Mouse (Mus musculus) ES-E14 (cell line): ENCODE results near the gene Tecpr1. TPM values are rescaled to one million over a fixed set of nuclear protein-coding genes. Genes with fewer than 3 reads are reported as not detected.

Experiments
- DNase-seq: peaks from one replicate; pipeline ENCODE4 v3.0.0-alpha.2; 2013; ENCODE audit warnings: low read depth, low spot score
- H3K27ac ChIP-seq: 2 replicates; pipeline ENCODE4 v1.5.1; 2012; ENCODE audit warnings: low read depth, mild to moderate bottlenecking, low read length, moderate library complexity, mixed read lengths; ENCODE audit not compliant: poor library complexity, insufficient read depth, severe bottlenecking
- H3K36me3 ChIP-seq: 2 replicates; pipeline ENCODE4 v1.6.1; 2012; ENCODE audit warnings: mild to moderate bottlenecking, low read length, moderate library complexity, mixed read lengths; ENCODE audit not compliant: control insufficient read depth, poor library complexity, insufficient read depth, severe bottlenecking
- H3K4me1 ChIP-seq, 2 experiments: fragments of 150-350 bp in 1 of 2; sonication (generic) in 1 of 2; 2 replicates each; pipeline ENCODE4 v1.6.1; 2012; ENCODE audit warnings: low read length in 2 of 2, mild to moderate bottlenecking in 1 of 2, mixed read lengths in 1 of 2; ENCODE audit not compliant: control insufficient read depth in 2 of 2, insufficient read depth in 2 of 2, poor library complexity in 1 of 2
- H3K4me3 ChIP-seq, 2 experiments: fragments of 150-350 bp in 1 of 2; sonication (generic) in 1 of 2; 2 replicates each; pipeline ENCODE4 v1.5.1; 2012; ENCODE audit warnings: low read length in 2 of 2, low read depth in 1 of 2, mild to moderate bottlenecking in 1 of 2, mixed read lengths in 1 of 2; ENCODE audit not compliant: insufficient read depth in 1 of 2, poor library complexity in 1 of 2, severe bottlenecking in 1 of 2
- H3K9ac ChIP-seq: 2 replicates; pipeline ENCODE4 v1.6.1; 2012; ENCODE audit warnings: low read depth, mild to moderate bottlenecking, low read length, mixed read lengths; ENCODE audit not compliant: poor library complexity, insufficient read depth, severe bottlenecking
- H3K9me3 ChIP-seq: fragments of 150-350 bp; sonication (generic); 2 replicates; pipeline ENCODE4 v1.6.1; 2012; ENCODE audit warnings: low read depth, mild to moderate bottlenecking, low read length; ENCODE audit not compliant: control insufficient read depth, insufficient read depth
- CHD2 ChIP-seq: IDR thresholded peaks from 2 replicates; pipeline ENCODE4 v1.6.1; 2014; ENCODE audit warnings: mild to moderate bottlenecking, low read depth, low read length, inconsistent platforms
- HCFC1 ChIP-seq: IDR thresholded peaks from 2 replicates; pipeline ENCODE4 v1.6.1; 2012; ENCODE audit warnings: low read length, inconsistent platforms, borderline replicate concordance; ENCODE audit not compliant: insufficient read depth
- MAFK ChIP-seq: IDR thresholded peaks from 2 replicates; pipeline ENCODE4 v1.6.1; 2014; ENCODE audit warnings: mild to moderate bottlenecking, low read depth, low read length, inconsistent platforms; ENCODE audit not compliant: insufficient read depth
- ZC3H11A ChIP-seq: IDR thresholded peaks from 2 replicates; pipeline ENCODE4 v1.6.1; 2012; ENCODE audit warnings: low read depth, mild to moderate bottlenecking, inconsistent platforms, low read length, borderline replicate concordance
- ZNF384 ChIP-seq: IDR thresholded peaks from 2 replicates; pipeline ENCODE4 v1.6.1; 2012; ENCODE audit warnings: low read depth, low read length, inconsistent platforms
- in situ Hi-C, 2 experiments: fragments of 600-800 bp; cut with MboI; formaldehyde crosslinking; loops; one replicate each; pipeline ENCODE4 v1.15.1; 2025; ENCODE audit warnings: low sequenced_read_pairs in 2 of 2, inconsistent platforms in 1 of 2; ENCODE audit not compliant: unreplicated experiment in 2 of 2
- total RNA-seq: library from RNA; depleted of rRNA; stranded (reverse); fragments of 300-350 nt; gene quantifications from 2 replicates; pipeline ENCODE4 v1.2.3, GENCODE M21; 2012

Tecpr1 gene
- total RNA-seq, 1 experiment: 18.3 TPM

- Histone ChIP-seq H3K4me3 (no peak overlapping the region), H3K36me3 (peaks cover 42% of the 10 kb centered on the region), H3K9ac (no peak overlapping the region), H3K27ac (no peak overlapping the region), H3K9me3 (no peaks in the 10 kb centered on the region), H3K4me1 (peaks cover 0 to 48% of the 10 kb centered on the region in 2 experiments; a peak in 2 of 4 replicates)
- no peak for TF ChIP-seq MAFK
- no peak for TF ChIP-seq CHD2
- no peak for TF ChIP-seq HCFC1
- no peak for TF ChIP-seq ZC3H11A
- no peak for TF ChIP-seq ZNF384
- DNase-seq: no peak
- in situ Hi-C loops: no loop called here
Observed at GRCm38 (mm10) chr5:144260464-144260863, 37.0 kb upstream of the Tecpr1 start.

DNA sequence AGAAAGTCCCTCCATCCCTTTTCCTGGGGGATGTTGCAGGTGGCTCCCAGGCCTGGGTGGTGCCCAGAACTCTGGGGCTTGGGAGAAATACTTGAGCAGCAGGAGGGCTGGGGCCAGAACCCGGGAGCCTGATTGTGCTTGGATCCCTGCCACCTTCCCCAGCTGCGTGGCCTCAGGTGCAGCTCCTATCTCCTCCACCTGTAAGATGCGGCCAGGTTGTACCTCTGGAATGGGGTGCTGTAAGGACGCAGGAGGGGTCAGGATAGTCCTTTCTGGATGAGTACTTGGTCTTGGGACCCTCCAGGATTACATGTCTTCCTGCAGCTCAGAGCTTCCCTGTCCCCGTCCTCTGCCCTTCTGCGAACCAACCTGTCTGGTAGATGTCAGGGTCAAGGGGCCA is 35.8 kb upstream of the Tecpr1 start:
- no peaks in the 10 kb centered on the region for H3K9me3 ChIP-seq
- no peak overlapping the region for H3K27ac ChIP-seq
- DNase-seq: no peak
- no peak overlapping the region for H3K4me3 ChIP-seq
- TF ChIP-seq ZNF384 (no peak), MAFK (no peak), HCFC1 (no peak), ZC3H11A (no peak), CHD2 (no peak)
- H3K4me1 ChIP-seq: peaks cover 0 to 44% of the 10 kb centered on the region in 2 experiments; a peak in 2 of 4 replicates
- H3K36me3 ChIP-seq: peaks cover 33% of the 10 kb centered on the region
- no peak overlapping the region for H3K9ac ChIP-seq
- in situ Hi-C loops: no loop called here

DNA sequence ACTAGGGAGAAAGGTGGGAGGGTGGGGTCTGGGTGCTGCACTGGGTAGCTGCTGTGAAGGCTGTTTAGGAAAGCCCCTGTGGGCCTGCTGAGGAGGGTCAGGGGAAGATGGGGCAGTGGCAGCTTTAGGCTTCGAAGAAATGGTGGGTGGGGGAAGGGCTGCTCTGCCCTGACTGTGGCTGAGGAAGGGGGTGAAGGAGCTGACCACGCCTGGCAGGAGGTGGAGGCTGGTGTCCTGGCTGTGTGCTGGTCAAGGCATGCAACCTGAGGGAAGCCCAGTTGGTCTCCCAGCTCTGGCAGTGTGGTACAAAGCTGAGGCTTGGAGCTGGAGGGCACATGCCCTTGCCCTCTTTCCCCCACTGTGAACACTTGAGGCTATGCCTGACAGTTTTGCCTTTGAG is 35.3 kb upstream of the Tecpr1 start:
- in situ Hi-C loops: no loop called here
- H3K4me1 ChIP-seq: peaks cover 0 to 44% of the 10 kb centered on the region in 2 experiments; a peak in 2 of 4 replicates
- H3K27ac ChIP-seq: no peak overlapping the region
- TF ChIP-seq HCFC1 (no peak), ZC3H11A (no peak), CHD2 (no peak), MAFK (no peak), ZNF384 (no peak)
- no peak for DNase-seq
- no peaks in the 10 kb centered on the region for H3K9me3 ChIP-seq
- no peak overlapping the region for H3K4me3 ChIP-seq
- H3K9ac ChIP-seq: 0 out of 2 replicates have a peak overlapping the region, but pooled peaks have one; percentile 37
- peaks cover 33% of the 10 kb centered on the region for H3K36me3 ChIP-seq

DNA sequence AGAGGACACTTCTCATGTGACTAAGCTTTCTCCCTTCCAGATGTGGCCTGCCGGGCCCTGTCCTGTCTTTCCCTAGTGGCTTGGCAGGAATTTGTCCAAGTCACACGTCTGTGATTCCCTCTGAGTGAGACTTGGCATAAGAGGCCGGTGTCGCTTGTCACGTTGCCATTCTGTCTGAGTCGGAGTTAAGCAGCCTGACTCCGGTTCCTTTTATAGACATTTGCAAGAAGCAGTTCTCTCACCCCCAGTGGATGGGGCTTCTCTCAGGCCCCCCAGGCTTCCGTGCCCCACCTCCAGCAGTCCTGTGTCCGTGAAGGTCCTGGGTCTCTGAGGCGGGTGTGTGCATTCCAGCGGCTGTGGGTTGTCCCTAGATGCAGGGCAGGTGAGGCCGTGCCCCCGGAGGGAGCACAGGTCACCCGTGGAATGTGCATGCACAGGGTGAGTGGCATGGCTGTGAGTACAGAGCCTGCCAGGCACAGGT is 34.8 kb upstream of the Tecpr1 start:
- H3K9ac ChIP-seq: peak overlapping the region; percentile 37; the same call in 1 of the 2 replicates
- no peaks in the 10 kb centered on the region for H3K9me3 ChIP-seq
- no peak for DNase-seq
- peaks cover 33% of the 10 kb centered on the region for H3K36me3 ChIP-seq
- in situ Hi-C loops: no loop called here
- peaks cover 0 to 41% of the 10 kb centered on the region in 2 experiments; a peak in 2 of 4 replicates for H3K4me1 ChIP-seq
- no peak for TF ChIP-seq MAFK
- TF ChIP-seq HCFC1: no peak
- no peak for TF ChIP-seq ZNF384
- no peak for TF ChIP-seq ZC3H11A
- TF ChIP-seq CHD2: no peak
- H3K27ac ChIP-seq: no peak overlapping the region
- peak overlapping the region in 1 of 2 experiments; percentile 3; a peak in 1 of 4 replicates for H3K4me3 ChIP-seq
